Mouse (Mus musculus) cerebellum, postnatal 14 days (tissue): ENCODE measurements at regions not wholly inside any gene's neighbourhood (a gene's known extent, or its start where the extent isn't known, plus 50 kb on each side); places are given as distances from the start of the nearest gene placed in this dataset.
"Not testable (repeated sequence)": the region's sequence is repeated elsewhere in the genome, so short reads cannot be mapped to it uniquely, and the experiment has no call there.

Source experiments
- DNase-seq, 2 experiments: peaks; one replicate each; pipeline ENCODE4 v3.0.0; 2021; ENCODE audit warnings: mixed read lengths in 2 of 2

GRCm38 (mm10) chr5:77809844-77810243 is 402.0 kb upstream of the Igfbp7 start:
- no peak for DNase-seq

- peak; percentile 87 to 90 for DNase-seq
Measured at GRCm38 (mm10) chr5:77807726-77808125, 399.9 kb upstream of the Igfbp7 start.

DNA sequence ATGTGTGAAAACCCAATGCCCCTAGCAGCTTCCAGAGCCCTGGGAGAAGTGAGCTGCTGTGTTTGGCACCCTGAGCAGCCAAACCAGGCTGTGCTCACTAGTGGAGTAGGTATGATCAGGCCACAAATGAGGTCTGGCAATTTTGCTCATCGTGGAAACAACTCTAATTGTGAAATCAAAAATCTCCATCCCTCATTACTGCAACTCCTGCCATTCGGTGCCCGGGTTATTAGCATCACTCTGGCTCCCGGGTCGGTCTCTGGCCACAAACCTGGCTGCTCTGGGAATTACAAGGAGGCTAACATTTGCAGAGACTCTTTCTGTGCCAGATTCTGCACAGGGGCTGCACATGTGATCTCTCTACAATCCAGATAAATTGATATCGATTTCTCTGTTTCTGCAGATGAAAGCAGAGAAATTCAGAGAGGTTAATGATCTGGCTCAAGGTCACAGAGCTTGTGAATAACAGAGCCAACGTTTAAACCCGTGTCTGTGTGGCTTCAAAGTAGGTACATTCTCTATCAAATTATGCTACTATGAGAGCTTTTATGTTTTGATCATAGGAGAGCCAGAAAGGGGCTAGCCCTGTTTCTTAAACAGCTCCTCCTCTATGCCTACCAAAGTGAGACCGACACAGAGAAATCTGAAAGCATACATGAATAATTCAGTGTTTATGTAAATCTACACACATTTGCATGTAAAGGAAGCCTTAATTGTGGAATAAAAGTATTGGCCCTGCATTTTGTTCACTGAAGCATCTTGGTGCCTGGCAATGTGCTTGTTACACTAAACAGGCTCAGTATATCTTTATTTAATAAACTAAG is 398.7 kb upstream of the Igfbp7 start:
- DNase-seq = peak in 1 of 2 experiments; percentile 45

DNA sequence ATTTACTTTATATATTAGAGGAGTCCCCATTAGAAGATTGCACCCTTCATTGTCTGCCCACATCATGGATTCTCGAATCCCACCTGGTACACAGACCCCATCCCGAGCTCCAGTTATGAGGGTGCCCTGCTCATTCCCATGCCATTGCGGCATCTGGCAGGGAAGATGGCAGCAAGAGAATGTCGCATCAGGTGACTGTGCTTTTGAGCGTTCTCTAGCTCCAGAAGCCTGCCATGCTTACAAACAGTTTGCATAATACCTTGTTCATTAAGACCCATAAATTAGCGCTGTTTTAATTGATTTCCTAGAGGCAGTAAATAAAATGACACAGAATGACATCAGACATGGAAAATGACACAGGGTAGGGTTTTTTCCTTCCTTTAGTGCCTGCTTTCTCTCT is 398.0 kb upstream of the Igfbp7 start:
- no peak for DNase-seq

DNA sequence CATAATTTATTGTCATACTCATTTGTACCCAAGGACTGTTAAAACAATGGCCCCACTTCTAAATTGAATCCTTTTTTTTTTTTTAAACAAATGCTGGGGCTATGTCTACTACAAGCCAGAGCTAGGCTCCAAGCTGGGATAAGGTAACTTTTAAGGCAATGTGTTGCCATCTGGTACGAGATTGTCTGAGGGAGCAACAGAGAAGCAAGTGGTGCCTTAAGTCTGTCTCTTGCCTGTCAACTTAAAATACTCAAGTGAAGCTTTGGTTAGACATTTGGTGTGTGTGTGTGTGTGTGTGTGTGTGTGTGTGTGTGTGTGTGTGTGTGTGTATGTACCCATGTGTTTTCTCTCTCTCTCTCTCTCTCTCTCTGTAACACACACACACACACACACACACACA is 397.5 kb upstream of the Igfbp7 start:
- DNase-seq = no peak

DNA sequence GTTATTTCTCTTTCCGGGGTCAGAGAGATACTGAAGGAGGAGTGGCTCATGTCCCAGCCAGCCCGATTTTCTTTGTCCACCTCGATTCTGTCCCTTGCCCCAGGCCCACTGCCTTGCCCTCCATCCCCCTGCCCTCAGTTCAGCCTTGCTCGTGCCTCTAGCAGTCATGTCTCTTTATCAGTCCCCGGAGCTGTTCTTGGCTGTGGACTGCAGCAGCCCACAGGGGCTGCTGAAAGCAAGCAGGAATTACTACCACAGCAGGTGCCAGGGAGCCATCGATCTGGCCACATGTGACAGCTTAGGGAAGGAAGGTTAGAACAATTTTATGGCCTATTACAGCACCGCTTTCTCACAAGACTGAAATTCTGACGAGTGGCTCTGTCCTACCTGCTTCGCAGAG is 396.3 kb upstream of the Igfbp7 start:
- peak in 1 of 2 experiments; percentile 37 for DNase-seq

GRCm38 (mm10) chr5:77803562-77803961 is 395.7 kb upstream of the Igfbp7 start:
- peak; percentile 88 to 91 for DNase-seq

DNA sequence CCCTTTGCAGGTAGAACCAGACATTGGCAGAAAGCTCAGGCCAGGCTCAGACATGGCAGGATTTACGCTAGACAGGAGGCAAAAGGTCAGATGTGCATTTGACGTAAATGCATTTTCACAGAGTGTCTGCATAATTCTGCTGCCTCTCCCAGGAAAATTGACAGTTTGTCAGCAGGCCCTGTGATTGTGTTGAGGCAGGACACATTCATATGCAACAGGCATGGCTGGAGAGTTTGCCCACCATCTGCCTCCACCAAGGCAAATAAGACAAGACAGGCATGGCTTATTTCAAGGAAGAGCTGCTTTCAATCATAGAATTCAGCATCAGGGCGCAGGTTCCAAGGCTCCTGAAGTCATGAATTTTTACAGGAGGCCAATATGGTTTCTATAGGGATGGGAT is 389.1 kb upstream of the Igfbp7 start:
- no peak for DNase-seq

- DNase-seq = no peak
Measured at GRCm38 (mm10) chr5:77795766-77796165, 387.9 kb upstream of the Igfbp7 start.

GRCm38 (mm10) chr5:77783953-77784352 is 376.1 kb upstream of the Igfbp7 start:
- no peak for DNase-seq

DNA sequence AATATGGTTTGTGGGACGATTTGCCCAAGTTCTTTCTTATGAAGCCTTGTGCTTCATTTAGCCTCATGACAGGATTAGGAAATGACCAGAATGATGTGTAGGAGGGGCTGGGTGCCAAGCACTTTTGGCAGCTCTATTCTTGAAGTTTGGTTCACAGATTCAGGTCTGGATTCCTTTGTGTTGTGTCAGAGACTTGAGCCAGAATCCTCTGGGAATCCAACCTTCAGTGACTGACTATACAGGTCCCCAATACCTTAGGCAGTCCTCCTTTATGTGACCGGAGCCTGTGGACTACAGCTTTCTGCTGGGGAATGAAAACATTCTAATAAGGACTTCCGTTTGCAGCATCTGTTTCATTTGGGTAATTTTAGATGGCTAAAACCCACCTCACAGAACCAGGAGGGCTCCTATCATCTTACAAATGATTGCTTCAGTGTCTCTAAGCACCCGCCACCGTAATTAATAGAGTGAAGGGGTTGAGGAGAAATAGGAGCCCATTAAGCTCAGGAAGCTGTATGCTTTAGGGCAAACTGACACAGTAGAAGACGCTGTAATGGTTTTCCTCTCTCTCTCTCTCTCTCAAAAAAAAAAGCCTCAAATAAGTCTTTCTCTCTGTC is 354.7 kb upstream of the Igfbp7 start:
- peak; percentile 13 for DNase-seq

DNA sequence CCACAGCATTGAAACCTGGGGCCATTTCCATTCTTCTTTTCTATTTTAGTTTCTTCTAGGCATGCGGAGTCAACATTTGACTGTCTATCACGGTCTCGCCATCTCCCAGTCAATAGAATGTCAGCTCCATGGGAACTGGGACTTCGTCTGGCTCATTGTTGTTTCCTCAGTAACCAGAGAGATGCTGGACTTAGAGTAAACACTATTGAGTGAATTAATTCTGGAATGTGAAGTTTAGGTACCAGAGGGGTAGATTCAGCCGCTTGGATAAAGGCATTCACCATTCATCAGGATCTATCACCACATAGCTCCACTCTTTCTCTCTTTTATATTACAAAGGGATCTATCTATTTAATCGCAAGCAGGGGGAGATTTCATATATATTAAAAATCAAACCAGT is 354.2 kb upstream of the Igfbp7 start:
- DNase-seq = no peak

- DNase-seq = no peak
Measured at GRCm38 (mm10) chr5:77748933-77749332, 341.1 kb upstream of the Igfbp7 start.

DNA sequence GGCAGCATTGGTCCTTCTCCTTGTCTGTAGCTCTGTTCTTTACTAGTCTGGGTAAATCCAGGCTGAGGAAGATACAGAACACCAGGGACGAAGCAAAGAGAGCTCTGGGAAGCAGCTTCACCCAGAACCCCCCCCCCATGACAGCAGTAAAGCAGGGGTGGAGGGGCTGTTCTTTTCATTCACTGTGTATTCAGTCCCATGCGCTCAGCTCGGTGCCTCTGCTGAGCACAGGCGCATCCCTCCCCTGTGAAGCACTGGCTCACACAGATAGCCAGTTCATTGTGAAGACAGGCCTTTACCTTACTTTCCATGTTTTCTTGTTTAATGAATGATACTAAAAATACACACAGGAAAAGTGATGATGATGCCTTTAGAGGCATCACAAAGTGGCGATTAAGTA is 338.8 kb upstream of the Igfbp7 start:
- DNase-seq = no peak

DNA sequence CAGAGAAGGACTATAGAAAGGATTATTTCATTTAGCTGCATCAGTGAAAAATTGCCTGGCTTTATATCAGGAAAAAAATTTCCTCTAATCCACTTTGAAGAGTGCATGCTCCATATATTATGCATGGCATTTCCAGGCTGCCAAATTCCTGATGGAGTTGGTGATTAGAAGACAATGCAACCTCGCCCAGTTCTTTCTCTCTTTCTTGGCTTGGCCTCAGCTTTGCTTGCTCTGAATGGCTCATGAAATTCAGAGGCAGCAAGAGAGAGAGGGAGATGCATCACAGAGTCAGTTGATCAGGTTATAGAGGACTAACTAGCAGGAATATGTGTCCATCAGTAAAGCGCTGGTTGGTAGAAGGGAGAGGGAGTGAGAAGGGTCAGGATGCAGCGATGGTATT is 335.6 kb upstream of the Igfbp7 start:
- DNase-seq = no peak

GRCm38 (mm10) chr5:77730286-77730685 is 322.4 kb upstream of the Igfbp7 start:
- DNase-seq = not testable (repeated sequence)

DNA sequence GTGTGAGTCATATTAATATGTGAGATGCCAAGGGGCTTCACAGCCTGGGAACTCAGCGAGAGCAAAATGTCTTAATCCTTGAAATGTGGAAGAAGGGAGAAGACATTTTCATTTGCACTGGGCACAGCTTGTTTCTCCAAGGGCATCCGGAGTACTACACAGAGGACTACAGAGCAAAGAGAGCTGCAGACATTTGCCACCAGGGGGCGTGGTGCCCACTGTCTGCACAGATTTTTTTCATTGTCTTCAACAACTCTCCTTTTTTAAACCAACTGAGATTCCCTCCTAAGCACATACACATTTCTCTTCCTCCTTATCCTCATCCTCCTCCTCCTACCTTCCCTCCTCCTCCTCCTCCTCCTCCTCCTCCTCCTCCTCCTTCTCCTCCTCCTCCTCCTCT is 273.8 kb upstream of the Igfbp7 start:
- DNase-seq = peak; percentile 34 to 40

DNA sequence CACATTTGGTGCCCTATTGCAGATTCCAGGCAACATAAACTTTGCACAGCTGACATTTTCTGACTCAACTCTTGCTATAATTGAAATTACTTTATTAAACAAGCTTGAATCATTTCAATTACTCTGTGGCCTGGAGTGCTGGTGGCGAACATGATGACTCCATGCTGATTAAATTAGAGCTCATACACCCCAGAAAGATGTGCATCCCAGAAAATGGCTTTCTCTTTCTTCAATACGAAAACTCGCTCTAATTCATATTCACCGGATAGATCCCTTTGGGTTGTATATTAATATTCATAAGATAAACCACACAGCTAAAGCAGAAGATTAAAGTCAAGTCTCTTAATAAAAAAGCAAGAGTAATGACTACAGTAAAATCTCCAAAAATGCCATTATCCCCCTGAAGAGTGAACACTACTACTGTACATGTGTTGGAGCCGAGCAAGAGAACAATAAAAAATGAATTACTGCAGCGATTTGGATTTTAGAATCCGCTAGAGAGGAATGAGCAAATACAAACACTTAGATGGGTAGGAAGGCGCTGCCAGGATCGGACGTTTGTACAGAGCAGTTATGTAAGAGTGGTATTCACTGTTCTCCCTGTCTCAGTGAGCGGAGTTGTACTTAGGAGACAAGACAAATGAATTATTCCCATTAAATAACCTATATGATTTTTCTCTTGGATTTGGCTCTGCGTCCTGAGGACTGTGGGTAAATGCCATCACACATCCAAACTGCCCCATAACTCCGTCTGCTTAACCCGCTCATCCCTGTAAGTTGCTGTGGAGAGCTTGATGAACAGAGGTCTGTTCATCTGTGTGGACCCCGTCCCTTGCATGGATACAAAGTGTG is 264.5 kb upstream of the Igfbp7 start:
- DNase-seq = no peak

- DNase-seq = no peak
Measured at GRCm38 (mm10) chr5:77663096-77663495, 255.3 kb upstream of the Igfbp7 start.

GRCm38 (mm10) chr5:77659016-77659415 is 251.2 kb upstream of the Igfbp7 start:
- peak; percentile 67 to 73 for DNase-seq

- DNase-seq = no peak
Measured at GRCm38 (mm10) chr5:77644651-77645050, 236.8 kb upstream of the Igfbp7 start.

GRCm38 (mm10) chr5:77620402-77620801 is 212.6 kb upstream of the Igfbp7 start:
- DNase-seq = no peak

DNA sequence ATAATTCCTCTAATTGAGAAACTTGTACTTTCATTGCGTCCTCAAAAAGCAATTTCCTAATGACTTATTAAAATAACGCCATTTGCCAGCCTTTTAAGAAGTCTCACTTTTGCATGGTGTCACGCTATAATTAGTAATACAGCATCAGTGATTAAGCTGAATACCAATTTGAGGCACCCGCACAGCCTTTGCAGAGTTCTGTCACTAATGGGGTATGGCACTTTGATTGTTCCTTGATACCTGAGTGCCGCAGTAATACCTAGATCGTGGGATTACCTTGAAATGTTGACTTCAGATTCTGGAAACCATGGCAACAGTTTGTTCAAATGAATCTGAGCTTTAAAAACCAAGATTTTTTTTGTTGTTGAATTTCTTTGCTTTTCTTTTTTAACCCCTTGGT is 202.7 kb upstream of the Igfbp7 start:
- no peak for DNase-seq

DNA sequence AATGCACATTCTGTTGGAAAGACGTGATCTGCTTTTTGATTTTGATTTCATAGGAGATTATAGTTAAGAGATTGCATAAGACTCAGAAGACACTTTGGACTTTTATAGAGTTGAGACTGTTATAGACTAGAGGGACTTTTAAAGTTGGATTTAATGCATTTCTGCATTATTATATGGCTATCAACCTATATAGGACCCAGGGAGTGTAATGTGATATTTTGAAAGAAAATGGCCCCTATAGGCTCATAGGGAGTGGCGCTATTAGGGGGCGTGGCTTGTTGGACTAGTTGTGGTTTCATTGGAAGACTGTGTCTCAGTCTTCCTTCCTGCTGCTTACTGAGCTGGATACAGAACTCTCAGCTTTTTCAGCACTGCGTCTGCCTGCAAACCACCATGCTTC is 186.9 kb upstream of the Igfbp7 start:
- no peak for DNase-seq
